Mouse (Mus musculus): Measurements from ENCODE around the gene Pkp4. TPM values are rescaled to one million over a fixed set of nuclear protein-coding genes. Genes with fewer than 3 reads are reported as not detected.

The Pkp4 gene
- 19.0 and 20.2 TPM in 2 replicates for polyA plus RNA-seq (2014; fragmentation: Nextera tagmentation; extraction: Ambion mirVana)

- WGBS: under 1% methylated on average over 14 of the region's 37 CpGs
- Histone ChIP-seq H3K9me3 (ENCODE audit: control insufficient read depth, low read length) (no peaks in the 10 kb centered on the region), H3K36me3 (ENCODE audit: control insufficient read depth, insufficient read depth, low read length) (no peaks in the 10 kb centered on the region), H3K4me1 (ENCODE audit: control insufficient read depth, insufficient read depth, low read length) (peaks cover 11% of the 10 kb centered on the region), H3K9ac (ENCODE audit: low read length) (peak within 1 kb of the TSS; percentile 84), H3K4me3 (ENCODE audit: low read depth, low read length) (peak within 1 kb of the TSS; percentile 71), H3K27me3 (ENCODE audit: control insufficient read depth, insufficient read depth, low read length) (no peaks in the 10 kb centered on the region), H3K4me2 (peak within 1 kb of the TSS; percentile 68), H3K27ac (ENCODE audit: low read depth, low read length) (peak within 1 kb of the TSS; percentile 63)
- ATAC-seq (ENCODE audit: low FRiP score): peak; percentile 98
- DNase-seq (ENCODE audit: low spot score, missing footprints): no peak
These were observed at the start of gene Pkp4, which contains the start of gene Ccdc148 for GRCm38 (mm10) chr2:59160605-59160963. Gene Pkp4 (plus strand): TSS chr2:59160850. Gene Ccdc148 (minus strand): TSS chr2:59160683.

- no peaks in the 10 kb centered on the region for H3K9me3 ChIP-seq (ENCODE audit: control insufficient read depth, low read length)
- H3K9ac ChIP-seq (ENCODE audit: low read length): no peak overlapping the region
- H3K4me1 ChIP-seq (ENCODE audit: control insufficient read depth, insufficient read depth, low read length): no peaks in the 10 kb centered on the region
- no peaks in the 10 kb centered on the region for H3K27me3 ChIP-seq (ENCODE audit: control insufficient read depth, insufficient read depth, low read length)
- 87% methylated on average over 7 of the region's 7 CpGs for WGBS
- H3K27ac ChIP-seq (ENCODE audit: low read depth, low read length): no peak overlapping the region
- no peak overlapping the region for H3K4me3 ChIP-seq (ENCODE audit: low read depth, low read length)
- DNase-seq (ENCODE audit: low spot score, missing footprints) (no peak), ATAC-seq (ENCODE audit: low FRiP score) (no peak)
- no peak overlapping the region for H3K4me2 ChIP-seq
- no peaks in the 10 kb centered on the region for H3K36me3 ChIP-seq (ENCODE audit: control insufficient read depth, insufficient read depth, low read length)
These were observed 31.6 kb upstream of the Pkp4 start for GRCm38 (mm10) chr2:59129023-59129422.

GRCm38 (mm10) chr2:59129821-59130220 is 30.8 kb upstream of the Pkp4 start:
- WGBS: 89% methylated on average over 8 of the region's 8 CpGs
- no peaks in the 10 kb centered on the region for H3K36me3 ChIP-seq (ENCODE audit: control insufficient read depth, insufficient read depth, low read length)
- no peak overlapping the region for H3K27ac ChIP-seq (ENCODE audit: low read depth, low read length)
- no peaks in the 10 kb centered on the region for H3K9me3 ChIP-seq (ENCODE audit: control insufficient read depth, low read length)
- no peaks in the 10 kb centered on the region for H3K27me3 ChIP-seq (ENCODE audit: control insufficient read depth, insufficient read depth, low read length)
- no peaks in the 10 kb centered on the region for H3K4me1 ChIP-seq (ENCODE audit: control insufficient read depth, insufficient read depth, low read length)
- H3K4me2 ChIP-seq: no peak overlapping the region
- H3K9ac ChIP-seq (ENCODE audit: low read length): no peak overlapping the region
- no peak for ATAC-seq (ENCODE audit: low FRiP score)
- H3K4me3 ChIP-seq (ENCODE audit: low read depth, low read length): no peak overlapping the region
- no peak for DNase-seq (ENCODE audit: low spot score, missing footprints)

- ATAC-seq (ENCODE audit: low FRiP score) (no peak), DNase-seq (ENCODE audit: low spot score, missing footprints) (no peak)
- H3K36me3 ChIP-seq (ENCODE audit: control insufficient read depth, insufficient read depth, low read length): no peaks in the 10 kb centered on the region
- no peaks in the 10 kb centered on the region for H3K9me3 ChIP-seq (ENCODE audit: control insufficient read depth, low read length)
- WGBS: 92% methylated on average over 8 of the region's 8 CpGs
- H3K27ac ChIP-seq (ENCODE audit: low read depth, low read length): no peak overlapping the region
- no peaks in the 10 kb centered on the region for H3K27me3 ChIP-seq (ENCODE audit: control insufficient read depth, insufficient read depth, low read length)
- H3K4me3 ChIP-seq (ENCODE audit: low read depth, low read length): no peak overlapping the region
- no peak overlapping the region for H3K9ac ChIP-seq (ENCODE audit: low read length)
- no peaks in the 10 kb centered on the region for H3K4me1 ChIP-seq (ENCODE audit: control insufficient read depth, insufficient read depth, low read length)
- no peak overlapping the region for H3K4me2 ChIP-seq
These were observed 29.6 kb upstream of the Pkp4 start for GRCm38 (mm10) chr2:59131044-59131443.

- ATAC-seq (ENCODE audit: low FRiP score): no peak
- Histone ChIP-seq H3K4me2 (no peak overlapping the region), H3K4me3 (ENCODE audit: low read depth, low read length) (no peak overlapping the region), H3K9me3 (ENCODE audit: control insufficient read depth, low read length) (no peaks in the 10 kb centered on the region), H3K4me1 (ENCODE audit: control insufficient read depth, insufficient read depth, low read length) (no peaks in the 10 kb centered on the region), H3K9ac (ENCODE audit: low read length) (no peak overlapping the region), H3K27me3 (ENCODE audit: control insufficient read depth, insufficient read depth, low read length) (no peaks in the 10 kb centered on the region), H3K36me3 (ENCODE audit: control insufficient read depth, insufficient read depth, low read length) (no peaks in the 10 kb centered on the region), H3K27ac (ENCODE audit: low read depth, low read length) (no peak overlapping the region)
- no peak for DNase-seq (ENCODE audit: low spot score, missing footprints)
These were observed 5.2 kb upstream of the Pkp4 start for GRCm38 (mm10) chr2:59155428-59155827.

GRCm38 (mm10) chr2:59158117-59158516 is 2.5 kb upstream of the Pkp4 start:
- WGBS: 63% methylated on average over 2 of the region's 2 CpGs

GRCm38 (mm10) chr2:59159961-59160604 is 567 bp upstream of the Pkp4 start:
- peak; percentile 98 for DNase-seq (ENCODE audit: low spot score, missing footprints)
- Histone ChIP-seq H3K4me2 (peak overlapping the region; percentile 68), H3K36me3 (ENCODE audit: control insufficient read depth, insufficient read depth, low read length) (no peaks in the 10 kb centered on the region), H3K4me3 (ENCODE audit: low read depth, low read length) (peak overlapping the region; percentile 71), H3K27ac (ENCODE audit: low read depth, low read length) (peak overlapping the region; percentile 9; the same call in 1 of the 2 replicates), H3K9me3 (ENCODE audit: control insufficient read depth, low read length) (no peaks in the 10 kb centered on the region), H3K27me3 (ENCODE audit: control insufficient read depth, insufficient read depth, low read length) (no peaks in the 10 kb centered on the region), H3K9ac (ENCODE audit: low read length) (peak overlapping the region; percentile 52), H3K4me1 (ENCODE audit: control insufficient read depth, insufficient read depth, low read length) (peaks cover 11% of the 10 kb centered on the region)
- ATAC-seq (ENCODE audit: low FRiP score): no peak
- WGBS: under 1% methylated on average over 16 of the region's 16 CpGs

More at GRCm38 (mm10) chr2:59158117-59158516, 2.5 kb upstream of the Pkp4 start:
- no peaks in the 10 kb centered on the region for H3K27me3 ChIP-seq (ENCODE audit: control insufficient read depth, insufficient read depth, low read length)
- H3K9me3 ChIP-seq (ENCODE audit: control insufficient read depth, low read length): no peaks in the 10 kb centered on the region
- no peak overlapping the region for H3K27ac ChIP-seq (ENCODE audit: low read depth, low read length)
- DNase-seq (ENCODE audit: low spot score, missing footprints) (no peak), ATAC-seq (ENCODE audit: low FRiP score) (no peak)
- H3K4me1 ChIP-seq (ENCODE audit: control insufficient read depth, insufficient read depth, low read length): peaks cover 7% of the 10 kb centered on the region
- no peak overlapping the region for H3K4me3 ChIP-seq (ENCODE audit: low read depth, low read length)
- no peak overlapping the region for H3K9ac ChIP-seq (ENCODE audit: low read length)
- H3K36me3 ChIP-seq (ENCODE audit: control insufficient read depth, insufficient read depth, low read length): no peaks in the 10 kb centered on the region
- no peak overlapping the region for H3K4me2 ChIP-seq

- H3K9me3 ChIP-seq (ENCODE audit: control insufficient read depth, low read length): no peaks in the 10 kb centered on the region
- H3K27ac ChIP-seq (ENCODE audit: low read depth, low read length): peak overlapping the region; percentile 63
- DNase-seq (ENCODE audit: low spot score, missing footprints): no peak
- under 1% methylated on average over 47 of the region's 58 CpGs for WGBS
- H3K27me3 ChIP-seq (ENCODE audit: control insufficient read depth, insufficient read depth, low read length): no peaks in the 10 kb centered on the region
- H3K4me1 ChIP-seq (ENCODE audit: control insufficient read depth, insufficient read depth, low read length): peaks cover 11% of the 10 kb centered on the region
- H3K36me3 ChIP-seq (ENCODE audit: control insufficient read depth, insufficient read depth, low read length): no peaks in the 10 kb centered on the region
- H3K9ac ChIP-seq (ENCODE audit: low read length): peak overlapping the region; percentile 84
- peak overlapping the region; percentile 71 for H3K4me3 ChIP-seq (ENCODE audit: low read depth, low read length)
- ATAC-seq (ENCODE audit: low FRiP score): peak; percentile 71
- H3K4me2 ChIP-seq: peak overlapping the region; percentile 66
These were observed 381 bp downstream of the Pkp4 start for GRCm38 (mm10) chr2:59161021-59161440.

GRCm38 (mm10) chr2:59161441-59162284 is 1.0 kb downstream of the Pkp4 start:
- H3K27ac ChIP-seq (ENCODE audit: low read depth, low read length): peak overlapping the region; percentile 63
- under 1% methylated on average over 74 of the region's 74 CpGs for WGBS
- ATAC-seq (ENCODE audit: low FRiP score) (peak; percentile 68), DNase-seq (ENCODE audit: low spot score, missing footprints) (peak; percentile 96)
- H3K4me3 ChIP-seq (ENCODE audit: low read depth, low read length): peak overlapping the region; percentile 71
- peak overlapping the region; percentile 84 for H3K9ac ChIP-seq (ENCODE audit: low read length)
- peak overlapping the region; percentile 66 for H3K4me2 ChIP-seq
- H3K4me1 ChIP-seq (ENCODE audit: control insufficient read depth, insufficient read depth, low read length): peaks cover 11% of the 10 kb centered on the region
- H3K9me3 ChIP-seq (ENCODE audit: control insufficient read depth, low read length): no peaks in the 10 kb centered on the region
- H3K36me3 ChIP-seq (ENCODE audit: control insufficient read depth, insufficient read depth, low read length): no peaks in the 10 kb centered on the region
- H3K27me3 ChIP-seq (ENCODE audit: control insufficient read depth, insufficient read depth, low read length): no peaks in the 10 kb centered on the region
